Mouse (Mus musculus) ES-Bruce4 (cell line): Measurements from ENCODE around the gene Mettl4.

ENCODE experiments used
- CTCF ChIP-seq: IDR thresholded peaks from one replicate; pipeline ENCODE4 v1.8.1; 2011; ENCODE audit warnings: low read depth, low read length
- EP300 ChIP-seq: IDR thresholded peaks from 2 replicates; pipeline ENCODE4 v1.6.1; 2011; ENCODE audit warnings: low read depth, low read length; ENCODE audit not compliant: insufficient read depth
- POLR2A ChIP-seq: IDR thresholded peaks from one replicate; pipeline ENCODE4 v1.8.1; 2011; ENCODE audit warnings: low read length; ENCODE audit not compliant: insufficient read depth

DNA sequence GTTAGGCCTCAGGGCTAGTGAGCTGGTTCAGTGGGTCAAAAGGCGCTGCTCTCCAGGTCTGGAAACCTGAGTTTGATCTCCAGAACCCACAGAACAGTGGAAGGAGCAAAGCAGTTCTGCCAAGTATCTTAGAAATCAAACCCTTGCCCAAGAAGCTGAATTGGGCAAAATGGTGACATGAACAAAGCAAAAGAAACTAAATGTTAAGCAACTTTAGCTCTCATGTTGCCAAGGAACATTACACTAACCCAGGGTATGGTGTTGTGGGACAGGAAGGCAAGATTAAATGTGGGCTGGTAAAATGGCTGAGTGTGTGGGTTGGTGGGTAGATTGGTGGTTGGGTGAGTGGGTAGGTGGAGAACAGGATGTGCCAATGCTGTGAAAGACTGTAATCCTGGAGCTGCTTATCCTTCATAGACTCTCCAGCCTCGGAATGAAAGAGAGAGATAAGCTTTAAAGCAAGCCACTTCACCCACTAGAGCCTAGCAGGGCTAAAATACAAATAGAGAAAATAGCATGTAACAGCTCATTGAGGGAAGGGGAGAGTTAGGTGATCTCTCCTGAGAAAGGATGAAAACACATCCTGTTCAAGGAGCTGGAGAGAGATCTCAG lies 29.2 kb upstream of the Mettl4 start:
- TF ChIP-seq CTCF (no peak), EP300 (no peak), POLR2A (no peak)
